Mouse (Mus musculus) forebrain, embryonic 12.5 days (tissue): ENCODE results near the gene Zfp69. TPM values are rescaled to one million over a fixed set of nuclear protein-coding genes. Genes with fewer than 3 reads are reported as not detected.

Source experiments
- ATAC-seq: fragments of 200-750 bp; cut with Nextera tagmentation; 2 replicates; pipeline ENCODE4 v1.8.0; 2017; ENCODE audit warnings: moderate TSS enrichment; ENCODE audit not compliant: low FRiP score
- H3K27ac ChIP-seq: fragments of 300-500 bp; sonication (generic); 2 replicates; pipeline ENCODE4 v1.5.1; 2016; ENCODE audit warnings: mild to moderate bottlenecking
- H3K27me3 ChIP-seq: fragments of 300-500 bp; sonication (generic); 2 replicates; pipeline ENCODE4 v1.6.1; 2016; ENCODE audit warnings: mild to moderate bottlenecking
- H3K36me3 ChIP-seq: fragments of 300-500 bp; sonication (generic); replicated peaks from 2 replicates; pipeline ENCODE4 v1.6.1; 2016; ENCODE audit warnings: mild to moderate bottlenecking
- H3K4me1 ChIP-seq: fragments of 300-500 bp; sonication (generic); 2 replicates; pipeline ENCODE4 v1.6.1; 2016
- H3K4me2 ChIP-seq: fragments of 300-500 bp; sonication (generic); 2 replicates; pipeline ENCODE4 v1.6.1; 2016; ENCODE audit warnings: mild to moderate bottlenecking, moderate library complexity
- H3K4me3 ChIP-seq: fragments of 300-500 bp; sonication (generic); replicated peaks from 2 replicates; pipeline ENCODE4 v1.5.1; 2016; ENCODE audit warnings: mild to moderate bottlenecking
- H3K9ac ChIP-seq: fragments of 300-500 bp; sonication (generic); 2 replicates; pipeline ENCODE4 v1.6.1; 2016; ENCODE audit warnings: mild to moderate bottlenecking
- H3K9me3 ChIP-seq: fragments of 300-500 bp; sonication (generic); 2 replicates; pipeline ENCODE4 v1.6.1; 2016
- WGBS: fragments of 180-500 bp; shearing (Covaris S2); methylation state at CpG from one replicate; pipeline ENCODE4 v1.1.7; 2016; 5-methylcytosine and 5-hydroxymethylcytosine counted together
- polyA plus RNA-seq: library from polyadenylated mRNA; unstranded; fragments of >200 nt; fragmentation: Nextera tagmentation; extraction: Ambion mirVana; gene quantifications from 2 replicates; pipeline ENCODE4 v1.2.1, GENCODE M21; 2016

Zfp69 gene
- polyA plus RNA-seq, 1 experiment from 2014 or later: 9.5 TPM

- Histone ChIP-seq H3K9me3 (no peaks in the 10 kb centered on the region), H3K9ac (no peak overlapping the region), H3K27me3 (no peaks in the 10 kb centered on the region; the same call in 1 of the 2 replicates), H3K4me2 (no peak overlapping the region), H3K36me3 (no peaks in the 10 kb centered on the region), H3K4me3 (no peak overlapping the region), H3K4me1 (peaks cover 13% of the 10 kb centered on the region), H3K27ac (no peak overlapping the region)
- 82% methylated on average over 11 of the region's 11 CpGs for WGBS
- ATAC-seq: no peak
These were observed 57.7 kb downstream of the Zfp69 start for GRCm38 (mm10) chr4:120893656-120894401.

GRCm38 (mm10) chr4:120892516-120892915 lies 59.0 kb downstream of the Zfp69 start:
- Histone ChIP-seq H3K36me3 (no peaks in the 10 kb centered on the region), H3K9me3 (no peaks in the 10 kb centered on the region), H3K4me2 (no peak overlapping the region), H3K27me3 (no peaks in the 10 kb centered on the region; the same call in 1 of the 2 replicates), H3K27ac (no peak overlapping the region), H3K4me1 (peaks cover 13% of the 10 kb centered on the region), H3K9ac (no peak overlapping the region), H3K4me3 (no peak overlapping the region)
- no peak for ATAC-seq
- WGBS: 88% methylated on average over 1 of the region's 1 CpGs

DNA sequence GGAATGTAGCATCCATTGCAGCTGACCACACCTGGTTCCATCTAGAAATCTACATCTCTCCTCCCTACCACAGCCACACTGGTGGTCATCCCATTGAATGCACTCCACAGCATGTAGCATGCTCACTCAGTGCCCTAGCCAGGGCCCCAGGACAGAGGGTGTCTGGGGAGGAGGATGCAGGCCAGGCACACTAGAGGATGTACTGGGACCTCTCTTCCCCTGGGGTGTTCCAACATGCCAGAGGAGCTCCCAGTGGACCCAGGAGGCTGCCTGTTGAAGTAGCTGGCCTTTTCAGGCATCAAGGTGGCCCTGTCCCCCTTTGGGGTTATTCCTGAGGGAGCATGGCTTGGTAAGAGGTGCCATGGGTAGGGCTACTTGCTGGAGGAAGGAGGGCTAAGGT lies 59.5 kb downstream of the Zfp69 start:
- Histone ChIP-seq H3K36me3 (no peaks in the 10 kb centered on the region), H3K4me1 (peaks cover 13% of the 10 kb centered on the region), H3K9ac (no peak overlapping the region), H3K27ac (no peak overlapping the region), H3K9me3 (no peaks in the 10 kb centered on the region), H3K27me3 (no peaks in the 10 kb centered on the region; the same call in 1 of the 2 replicates), H3K4me3 (no peak overlapping the region), H3K4me2 (no peak overlapping the region)
- ATAC-seq: no peak

GRCm38 (mm10) chr4:120890754-120891440 lies 60.6 kb downstream of the Zfp69 start:
- Histone ChIP-seq H3K4me3 (no peak overlapping the region), H3K4me2 (no peak overlapping the region), H3K36me3 (no peaks in the 10 kb centered on the region), H3K9me3 (no peaks in the 10 kb centered on the region), H3K27me3 (no peaks in the 10 kb centered on the region; the same call in 1 of the 2 replicates), H3K27ac (no peak overlapping the region; the same call in 1 of the 2 replicates), H3K9ac (no peak overlapping the region), H3K4me1 (peaks cover 17% of the 10 kb centered on the region)
- WGBS: 55% methylated on average over 11 of the region's 11 CpGs
- peak; percentile 52 for ATAC-seq

DNA sequence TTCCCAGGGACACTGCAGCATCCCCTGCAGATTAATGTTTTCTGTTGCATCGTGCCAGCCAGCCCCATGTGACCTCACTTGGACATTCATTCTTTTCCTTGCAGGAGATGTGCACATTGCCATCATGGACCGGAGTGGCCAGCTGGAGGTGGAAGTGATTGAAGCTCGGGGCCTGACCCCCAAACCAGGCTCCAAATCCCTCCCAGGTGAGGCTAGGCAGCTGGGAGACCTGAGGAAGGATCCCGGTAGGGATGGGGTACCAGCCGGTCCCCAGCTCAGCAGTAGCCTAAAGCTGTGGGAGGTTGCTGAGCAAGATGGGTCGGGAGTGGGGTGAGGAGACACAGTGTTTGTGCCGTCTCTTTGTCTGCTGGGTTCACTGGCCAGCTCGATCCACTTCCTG lies 62.6 kb downstream of the Zfp69 start:
- no peaks in the 10 kb centered on the region; the same call in 1 of the 2 replicates for H3K27me3 ChIP-seq
- H3K9me3 ChIP-seq: no peaks in the 10 kb centered on the region
- H3K4me3 ChIP-seq: no peak overlapping the region
- ATAC-seq: no peak
- WGBS: 72% methylated on average over 8 of the region's 8 CpGs
- H3K27ac ChIP-seq: no peak overlapping the region
- no peaks in the 10 kb centered on the region for H3K36me3 ChIP-seq
- peaks cover 23% of the 10 kb centered on the region for H3K4me1 ChIP-seq
- no peak overlapping the region for H3K9ac ChIP-seq
- H3K4me2 ChIP-seq: no peak overlapping the region

DNA sequence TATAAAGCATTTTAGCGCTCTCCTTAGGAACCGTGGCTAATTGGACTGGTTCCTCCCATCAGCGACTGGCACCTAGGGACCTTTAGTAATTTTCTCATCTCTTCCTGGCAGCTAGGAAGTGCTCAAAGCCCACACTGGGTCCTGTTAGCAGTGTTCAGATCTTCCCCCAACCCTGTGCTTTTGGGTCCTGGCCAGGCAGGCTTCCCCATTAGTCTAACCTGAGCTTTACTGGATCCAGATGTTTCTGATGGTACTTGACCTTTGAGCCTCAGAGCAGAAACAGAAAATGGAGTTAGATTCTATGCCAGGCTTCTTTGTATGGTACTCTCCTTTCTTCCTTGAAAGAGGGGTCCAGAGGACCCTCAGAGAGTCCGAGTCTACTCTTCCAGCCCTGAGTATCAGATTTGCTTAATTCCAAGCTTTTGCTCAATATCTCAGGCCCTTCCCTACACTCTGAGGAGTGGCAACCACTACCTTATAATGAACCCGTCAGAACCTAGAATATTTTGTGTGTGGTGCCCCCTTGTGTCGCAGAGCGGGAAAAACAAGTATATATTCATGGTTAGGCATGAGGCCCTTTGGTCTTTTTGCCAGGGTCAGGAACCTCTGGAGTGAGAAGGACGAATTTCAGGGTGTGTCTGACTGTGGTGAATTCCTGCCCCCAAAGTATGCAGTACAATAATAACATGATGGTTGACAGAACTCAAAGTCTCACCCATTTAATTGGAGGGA lies 64.0 kb downstream of the Zfp69 start:
- Histone ChIP-seq H3K9ac (no peak overlapping the region), H3K4me2 (no peak overlapping the region), H3K4me1 (peaks cover 31% of the 10 kb centered on the region), H3K27me3 (no peaks in the 10 kb centered on the region), H3K36me3 (no peaks in the 10 kb centered on the region), H3K9me3 (no peaks in the 10 kb centered on the region), H3K4me3 (no peak overlapping the region), H3K27ac (no peak overlapping the region)
- 34% methylated on average over 8 of the region's 8 CpGs for WGBS
- ATAC-seq: peak; percentile 4; the same call in 1 of the 2 replicates

- ATAC-seq: no peak
- Histone ChIP-seq H3K4me2 (no peak overlapping the region), H3K27me3 (no peaks in the 10 kb centered on the region), H3K4me1 (peaks cover 39% of the 10 kb centered on the region), H3K36me3 (no peaks in the 10 kb centered on the region), H3K9ac (no peak overlapping the region), H3K9me3 (no peaks in the 10 kb centered on the region), H3K4me3 (no peak overlapping the region), H3K27ac (no peak overlapping the region)
- 83% methylated on average over 5 of the region's 5 CpGs for WGBS
These were observed 64.7 kb downstream of the Zfp69 start for GRCm38 (mm10) chr4:120886811-120887210.

GRCm38 (mm10) chr4:120886131-120886530 lies 65.4 kb downstream of the Zfp69 start:
- H3K27ac ChIP-seq: no peak overlapping the region
- 46% methylated on average over 4 of the region's 4 CpGs for whole genome bisulfite sequencing

GRCm38 (mm10) chr4:120885208-120886120 lies 66.0 kb downstream of the Zfp69 start:
- Histone ChIP-seq H3K9ac (no peak overlapping the region), H3K4me1 (peaks cover 41% of the 10 kb centered on the region), H3K36me3 (no peaks in the 10 kb centered on the region), H3K27me3 (no peaks in the 10 kb centered on the region), H3K9me3 (no peaks in the 10 kb centered on the region), H3K4me2 (no peak overlapping the region), H3K4me3 (no peak overlapping the region), H3K27ac (0 out of 2 replicates have a peak overlapping the region, but pooled peaks have one; percentile 6)
- 41% methylated on average over 13 of the region's 13 CpGs for WGBS
- ATAC-seq: no peak

More at GRCm38 (mm10) chr4:120886131-120886530, 65.4 kb downstream of the Zfp69 start:
- H3K27me3 ChIP-seq: no peaks in the 10 kb centered on the region
- H3K9me3 ChIP-seq: no peaks in the 10 kb centered on the region
- no peaks in the 10 kb centered on the region for H3K36me3 ChIP-seq
- no peak overlapping the region for H3K9ac ChIP-seq
- no peak overlapping the region for H3K4me3 ChIP-seq
- H3K4me1 ChIP-seq: peaks cover 43% of the 10 kb centered on the region
- H3K4me2 ChIP-seq: no peak overlapping the region
- ATAC-seq: no peak

DNA sequence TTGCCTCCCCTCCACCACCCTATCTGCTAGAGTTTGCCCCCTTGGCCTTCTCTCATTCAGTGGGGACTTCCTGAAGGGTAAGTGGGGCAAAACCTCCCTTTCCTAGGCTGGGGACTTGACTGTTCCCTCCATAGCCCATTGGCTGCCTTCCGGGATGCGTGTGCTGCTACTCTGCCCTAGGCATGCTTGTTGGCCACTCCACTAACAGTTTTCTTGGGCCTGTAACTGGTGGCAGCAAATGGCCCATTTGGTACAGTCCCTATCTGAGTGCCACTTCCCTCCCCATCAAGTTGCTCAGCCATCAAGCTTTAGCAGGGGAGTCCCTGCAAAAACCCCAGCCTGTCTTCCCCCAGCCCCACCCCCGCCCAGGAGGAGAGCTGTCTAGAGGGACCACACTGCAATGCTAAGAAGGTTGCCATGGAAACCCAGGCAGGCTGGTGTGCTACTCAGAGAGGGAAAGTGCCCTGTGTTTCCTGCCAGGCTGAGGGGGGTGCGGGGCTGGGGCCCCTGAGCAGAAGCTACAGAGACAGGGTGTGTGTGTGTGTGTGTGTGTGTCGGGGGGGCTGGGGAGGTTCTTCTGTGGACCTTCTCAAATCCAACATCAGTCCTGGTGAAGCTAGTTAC lies 69.4 kb downstream of the Zfp69 start:
- 29% methylated on average over 5 of the region's 5 CpGs for WGBS

DNA sequence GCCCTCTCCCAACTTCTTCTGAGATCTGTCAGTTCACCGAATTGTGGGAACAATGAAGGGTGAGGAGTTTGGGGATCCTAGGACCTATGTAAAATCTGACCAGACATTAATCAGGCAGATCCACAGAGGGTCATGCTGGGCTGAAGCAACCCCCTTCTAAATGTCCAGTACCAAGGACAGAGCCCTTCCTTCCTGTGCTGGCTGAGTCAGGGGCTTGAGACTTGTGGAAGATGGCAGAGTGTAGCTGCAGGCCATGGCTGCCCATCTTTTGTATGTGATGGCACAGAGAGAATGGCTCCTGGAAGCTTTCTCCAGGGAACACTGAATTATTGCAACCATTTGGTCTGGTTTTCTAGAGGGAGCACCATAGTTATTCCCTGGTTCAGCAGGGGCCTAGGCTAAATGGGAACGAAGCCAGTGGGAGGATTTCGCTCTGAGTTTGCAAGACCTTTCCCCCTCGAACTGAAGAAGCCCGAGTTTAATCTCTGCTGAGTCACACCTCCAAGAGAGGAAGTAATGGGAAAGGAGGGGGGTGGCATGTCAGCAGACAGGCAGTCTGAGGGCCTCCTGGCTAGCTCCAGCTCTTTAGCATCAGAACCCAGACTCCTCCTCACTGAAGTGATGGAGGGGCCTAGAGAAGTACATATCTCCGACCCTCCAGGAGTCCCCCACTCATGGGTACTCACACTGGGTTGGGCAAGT lies 70.6 kb downstream of the Zfp69 start:
- no peak overlapping the region for H3K4me2 ChIP-seq
- no peaks in the 10 kb centered on the region for H3K36me3 ChIP-seq
- no peaks in the 10 kb centered on the region for H3K9me3 ChIP-seq
- no peak overlapping the region for H3K4me3 ChIP-seq
- no peak overlapping the region for H3K9ac ChIP-seq
- 56% methylated on average over 6 of the region's 6 CpGs for WGBS
- H3K27me3 ChIP-seq: no peaks in the 10 kb centered on the region
- H3K4me1 ChIP-seq: peaks cover 42% of the 10 kb centered on the region
- no peak for ATAC-seq
- no peak overlapping the region for H3K27ac ChIP-seq

More for the DNA sequence above, 69.4 kb downstream of the Zfp69 start:
- 0 out of 2 replicates have a peak overlapping the region, but pooled peaks have one; percentile 31 for H3K27ac ChIP-seq
- no peak overlapping the region; the same call in 1 of the 2 replicates for H3K9ac ChIP-seq
- H3K9me3 ChIP-seq: no peaks in the 10 kb centered on the region
- no peaks in the 10 kb centered on the region for H3K36me3 ChIP-seq
- H3K4me2 ChIP-seq: 0 out of 2 replicates have a peak overlapping the region, but pooled peaks have one; percentile 5
- peak; percentile 93 for ATAC-seq
- H3K4me1 ChIP-seq: peaks cover 46% of the 10 kb centered on the region
- no peak overlapping the region for H3K4me3 ChIP-seq
- H3K27me3 ChIP-seq: no peaks in the 10 kb centered on the region
